Mouse (Mus musculus) right cerebral cortex, postnatal 25 days (tissue): ENCODE data around the gene Fam78b.

Source experiments
- DNase-seq: peaks from one replicate; pipeline ENCODE4 v3.0.0; 2022

Gene Fam78b

GRCm38 (mm10) chr1:167001174-167001843, at the start of gene Fam78b:
Gene Fam78b, plus strand, starts transcription at chr1:167001417.
- DNase-seq: peak; percentile 71

GRCm38 (mm10) chr1:166964508-166964907, 36.7 kb upstream of the Fam78b start:
- no peak for DNase-seq

- DNase-seq: no peak
These were observed 32.9 kb upstream of the Fam78b start for GRCm38 (mm10) chr1:166968271-166968670.

GRCm38 (mm10) chr1:166973731-166974130, 27.5 kb upstream of the Fam78b start:
- no peak for DNase-seq

- no peak for DNase-seq
These were observed 22.6 kb upstream of the Fam78b start for GRCm38 (mm10) chr1:166978611-166979010.

- no peak for DNase-seq
These were observed 7.0 kb upstream of the Fam78b start for GRCm38 (mm10) chr1:166994266-166994665.

GRCm38 (mm10) chr1:166996250-166996649, 5.0 kb upstream of the Fam78b start:
- no peak for DNase-seq

GRCm38 (mm10) chr1:166996811-166997210, 4.4 kb upstream of the Fam78b start:
- DNase-seq: no peak

- peak; percentile 76 for DNase-seq
These were observed 566 bp upstream of the Fam78b start for GRCm38 (mm10) chr1:167000529-167001173.

- DNase-seq: peak; percentile 53
These were observed 748 bp downstream of the Fam78b start for GRCm38 (mm10) chr1:167001844-167002485.

GRCm38 (mm10) chr1:167002486-167002850, 1.3 kb downstream of the Fam78b start:
- DNase-seq: peak; percentile 48

- DNase-seq: no peak
These were observed 3.4 kb downstream of the Fam78b start for GRCm38 (mm10) chr1:167004621-167005020.

GRCm38 (mm10) chr1:167007341-167007740, 6.1 kb downstream of the Fam78b start:
- no peak for DNase-seq

- no peak for DNase-seq
These were observed 9.0 kb downstream of the Fam78b start for GRCm38 (mm10) chr1:167010190-167010589.

GRCm38 (mm10) chr1:167011301-167011700, 10.1 kb downstream of the Fam78b start:
- no peak for DNase-seq

- no peak for DNase-seq
These were observed 11.4 kb downstream of the Fam78b start for GRCm38 (mm10) chr1:167012616-167013015.

- DNase-seq: no peak
These were observed 12.1 kb downstream of the Fam78b start for GRCm38 (mm10) chr1:167013234-167013864.

- DNase-seq: no peak
These were observed 15.1 kb downstream of the Fam78b start for GRCm38 (mm10) chr1:167016269-167016668.

GRCm38 (mm10) chr1:167022001-167022424, 20.8 kb downstream of the Fam78b start:
- no peak for DNase-seq

- DNase-seq: no peak
These were observed 21.4 kb downstream of the Fam78b start for GRCm38 (mm10) chr1:167022541-167023121.

GRCm38 (mm10) chr1:167023794-167024193, 22.6 kb downstream of the Fam78b start:
- no peak for DNase-seq

GRCm38 (mm10) chr1:167024961-167025360, 23.7 kb downstream of the Fam78b start:
- no peak for DNase-seq

GRCm38 (mm10) chr1:167032046-167032648, 30.9 kb downstream of the Fam78b start:
- no peak for DNase-seq
